Mouse (Mus musculus) ES-Bruce4 (cell line): ENCODE measurements around the gene Krt32.

Experiments
- CTCF ChIP-seq: IDR thresholded peaks from one replicate; pipeline ENCODE4 v1.8.1; 2011; ENCODE audit warnings: low read depth, low read length
- POLR2A ChIP-seq: IDR thresholded peaks from one replicate; pipeline ENCODE4 v1.8.1; 2011; ENCODE audit warnings: low read length; ENCODE audit not compliant: insufficient read depth

DNA sequence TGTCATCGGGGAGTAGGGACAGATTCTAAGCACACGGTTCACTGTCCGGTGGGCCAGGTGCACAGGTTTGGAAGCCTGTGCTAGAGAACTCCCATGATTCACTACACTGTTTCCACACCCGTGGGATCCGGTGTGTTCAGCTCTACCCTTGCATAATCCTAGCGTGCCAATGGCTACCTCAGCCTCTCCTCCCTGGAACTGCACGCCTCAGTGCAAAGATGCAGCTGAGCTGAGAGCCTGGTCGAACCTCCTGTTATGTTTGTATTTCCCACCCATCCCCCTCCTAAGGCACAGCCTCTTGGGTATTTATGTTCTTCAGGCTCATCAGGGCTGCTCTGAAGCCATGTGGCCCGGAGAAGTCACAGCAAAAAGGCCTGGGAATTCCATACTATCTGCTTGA lies 9.8 kb upstream of the Krt32 start:
- TF ChIP-seq POLR2A: no peak
- no peak for TF ChIP-seq CTCF
